Mouse (Mus musculus): ENCODE results near the gene A730071L15Rik.

A730071L15Rik gene

DNA sequence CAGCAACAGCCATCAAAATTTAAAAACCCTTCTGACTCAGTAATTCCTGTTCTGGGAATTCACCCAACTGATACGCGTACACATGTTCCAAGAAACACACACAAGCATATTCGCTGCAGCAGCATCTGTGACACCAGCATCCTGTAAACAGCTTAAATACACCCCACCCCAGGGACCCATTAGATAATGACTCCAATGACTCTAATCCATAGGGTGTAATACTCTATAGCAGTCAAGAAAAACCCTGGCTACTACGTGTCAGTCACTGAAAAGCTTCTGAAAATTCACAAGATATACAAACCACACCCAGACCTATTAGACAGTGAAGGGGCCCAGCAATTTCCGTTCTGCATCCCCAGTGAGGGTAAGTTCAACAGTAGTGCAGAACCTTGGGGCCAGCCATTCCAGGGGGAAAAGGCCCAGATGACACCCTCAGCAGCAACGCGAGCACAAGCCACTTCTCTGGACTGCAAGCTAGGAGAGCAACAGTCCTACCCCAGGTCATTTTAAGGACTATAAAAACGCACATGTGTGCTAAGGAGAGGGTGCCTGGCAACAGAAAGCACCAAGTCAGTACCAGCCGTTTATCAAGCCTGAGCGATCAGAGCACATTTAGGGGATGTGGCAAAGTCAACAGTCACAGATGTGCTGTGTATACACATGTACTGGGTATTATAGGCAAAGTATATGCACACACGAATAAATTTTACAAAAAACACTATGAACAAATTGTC is 15.5 kb upstream of the A730071L15Rik start:
- DNase-seq: no peak

DNA sequence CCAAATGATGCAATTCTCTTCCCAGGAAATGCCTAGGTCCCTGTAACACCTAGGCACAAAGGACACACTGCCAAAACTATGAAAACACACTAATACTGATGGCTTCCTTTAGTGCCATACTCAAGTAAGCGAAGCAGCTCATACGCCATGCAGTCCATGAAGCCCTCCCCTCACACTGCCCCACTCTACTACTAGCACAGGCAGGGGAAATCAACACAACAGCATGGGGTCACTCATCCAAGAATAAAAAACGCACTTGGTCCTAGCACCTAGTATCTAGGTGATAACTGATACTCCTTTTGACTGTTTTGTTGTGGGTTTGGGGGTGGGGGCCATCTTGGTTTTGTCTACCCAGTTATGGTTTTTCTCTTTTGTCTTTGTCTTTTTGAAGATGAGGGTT is 12.4 kb upstream of the A730071L15Rik start:
- DNase-seq: no peak

DNA sequence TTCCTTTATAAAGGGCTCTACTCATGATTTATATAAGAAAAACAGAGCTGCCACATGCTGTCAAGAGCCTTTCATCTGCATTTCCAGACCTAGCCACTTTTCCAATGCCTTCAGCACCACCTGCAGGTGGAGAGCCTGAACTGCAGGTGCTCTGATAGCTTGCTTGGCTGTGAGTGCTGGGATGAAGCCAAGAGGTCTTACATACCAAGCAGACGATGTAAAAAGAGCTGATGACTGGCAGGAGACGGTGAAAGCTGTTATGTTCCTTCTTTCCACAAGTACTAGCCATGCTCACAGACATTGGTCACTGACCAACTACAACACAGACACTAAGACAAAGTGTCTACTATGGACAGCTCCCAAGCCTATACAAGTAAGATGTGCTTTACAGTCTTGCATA is 12.0 kb upstream of the A730071L15Rik start:
- DNase-seq: peak; percentile 95

DNA sequence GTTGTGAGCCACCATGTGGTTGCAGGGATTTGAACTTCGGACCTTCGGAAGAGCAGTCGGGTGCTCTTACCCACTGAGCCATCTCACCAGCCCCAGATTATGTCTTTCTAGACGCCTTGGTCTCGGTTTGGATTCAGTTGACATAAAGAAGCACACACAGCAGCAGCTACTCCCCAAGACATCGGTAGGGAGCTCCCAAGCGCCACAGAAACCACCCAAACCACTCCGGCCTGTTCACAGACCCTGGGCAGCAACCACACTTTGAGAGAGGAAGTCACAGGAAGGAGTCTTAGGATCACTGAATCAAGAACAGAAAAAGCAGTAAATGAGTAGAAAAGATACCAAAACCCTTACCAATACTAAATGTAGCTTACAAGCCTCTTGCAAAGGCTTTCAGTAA is 3.0 kb upstream of the A730071L15Rik start:
- DNase-seq: no peak

DNA sequence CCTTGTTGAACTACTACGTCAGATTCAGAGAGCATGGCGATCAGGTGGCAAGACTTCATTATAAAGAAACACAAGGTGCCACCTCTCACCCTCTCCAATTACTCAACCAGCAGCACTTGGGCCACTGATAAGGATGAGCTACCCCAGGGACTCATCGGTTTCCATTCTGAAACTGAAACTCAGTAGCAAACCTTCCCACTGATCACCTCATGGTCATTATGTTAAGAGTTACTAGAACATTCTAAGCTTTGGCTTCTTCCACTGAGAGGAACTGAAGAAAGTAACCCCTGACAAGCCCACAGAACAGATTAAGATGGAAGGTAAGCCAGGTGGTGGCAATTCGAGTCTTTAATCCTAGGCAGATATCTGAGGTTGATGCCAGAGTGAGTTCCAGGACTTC is 1.4 kb upstream of the A730071L15Rik start:
- DNase-seq: no peak

DNA sequence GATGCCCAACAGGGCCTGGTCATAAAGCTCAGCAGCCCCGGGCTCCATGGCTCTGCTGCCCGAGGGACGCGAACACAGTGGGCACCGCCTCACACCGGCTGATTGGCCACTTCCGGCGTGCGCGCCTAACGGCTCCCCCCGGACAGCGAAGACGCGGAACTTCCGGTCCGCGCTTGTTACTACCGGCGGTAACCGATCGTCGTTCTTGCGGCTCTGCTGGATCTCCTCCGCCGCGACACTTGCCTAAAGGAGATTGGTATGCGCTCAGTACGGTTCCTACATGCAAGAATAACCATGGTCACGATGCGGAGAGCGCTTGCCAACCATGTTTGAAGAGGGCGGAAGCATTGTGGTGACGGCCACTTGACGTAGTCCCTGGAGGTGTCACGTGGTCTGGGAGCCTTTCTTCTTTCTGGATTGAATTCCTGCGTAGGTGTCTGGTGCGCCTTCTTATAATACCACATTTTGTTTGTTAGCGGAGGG is 299 bp downstream of the A730071L15Rik start, which contains the start of gene Nudcd3:
Nudcd3 (minus strand) TSS at position 329 of the 483 bp plus-strand sequence.
- peak; percentile 85 for DNase-seq

DNA sequence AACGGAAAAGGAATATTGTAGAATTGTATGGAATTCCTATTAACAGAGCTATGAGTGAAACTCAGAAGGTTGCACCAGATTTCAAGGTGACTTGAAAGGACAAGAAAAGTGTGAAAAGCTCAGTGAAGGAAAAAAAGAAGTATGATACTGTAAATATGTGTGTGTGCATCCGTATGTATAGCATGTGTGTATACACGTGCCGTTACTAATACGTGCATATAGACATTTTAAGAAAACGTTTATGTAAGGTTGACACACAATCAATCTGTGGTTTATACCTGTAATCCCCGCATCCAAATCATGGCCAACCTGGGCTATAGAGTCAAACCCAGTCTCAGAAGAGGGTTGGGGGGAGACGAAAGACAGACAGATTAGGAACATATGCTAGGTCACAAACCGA is 741 bp downstream of the A730071L15Rik start:
- no peak for DNase-seq

DNA sequence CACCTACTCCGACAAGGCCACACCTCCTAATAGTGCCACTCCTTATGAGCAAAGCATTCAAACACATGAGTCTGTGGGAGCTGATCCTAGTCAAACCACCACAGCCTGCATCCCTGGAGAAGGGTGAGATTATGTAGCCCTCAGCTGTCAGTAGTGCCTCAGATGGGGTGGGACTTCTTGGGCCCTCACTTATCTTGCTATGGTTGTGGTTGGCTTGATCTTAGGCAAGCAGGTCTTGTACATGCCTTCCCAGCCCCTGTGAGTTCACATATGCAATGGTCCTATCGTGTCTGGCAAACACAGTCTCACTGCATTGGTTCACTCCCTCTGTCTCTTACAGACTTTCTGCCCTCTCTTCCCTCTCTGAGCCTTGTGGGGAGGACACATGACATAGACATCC is 7.3 kb downstream of the A730071L15Rik start:
- DNase-seq: no peak

DNA sequence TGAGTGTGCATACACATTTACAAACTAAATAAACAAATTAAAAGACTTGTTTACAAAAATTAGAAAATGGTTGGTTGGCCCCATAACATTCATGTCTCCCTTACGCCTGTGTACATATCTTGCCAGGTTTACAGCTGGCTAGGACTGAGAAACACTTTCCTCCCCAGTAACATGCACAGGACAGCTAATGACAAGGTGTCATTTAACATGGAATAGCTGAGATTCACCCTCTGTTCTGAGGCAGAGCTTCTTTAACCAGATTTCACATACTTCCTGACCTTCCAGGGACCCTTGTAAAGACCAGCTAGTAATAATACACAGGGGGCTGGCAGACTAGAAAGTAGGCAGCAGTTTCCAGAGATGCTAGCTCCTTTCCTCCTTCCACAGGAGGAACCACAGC is 8.3 kb downstream of the A730071L15Rik start:
- DNase-seq: no peak

DNA sequence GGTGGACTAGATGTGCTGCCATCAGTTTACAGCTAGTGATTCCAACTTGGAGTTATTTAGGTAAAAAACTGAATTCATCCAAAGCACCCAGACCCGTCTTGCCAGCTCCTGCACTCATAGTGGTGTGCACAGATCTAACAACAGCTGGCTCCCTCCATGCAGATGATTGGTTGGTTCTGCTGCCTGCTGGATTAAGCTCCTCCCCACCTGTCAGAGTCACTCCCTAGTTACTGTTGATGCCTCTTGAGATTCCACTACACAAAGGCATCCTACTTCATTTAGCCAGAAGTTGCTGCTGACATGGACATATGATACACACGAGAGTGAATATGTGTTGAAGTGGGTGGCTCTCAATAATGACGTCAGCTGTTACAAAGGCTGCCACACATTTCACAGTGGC is 17.0 kb downstream of the A730071L15Rik start:
- DNase-seq: no peak

DNA sequence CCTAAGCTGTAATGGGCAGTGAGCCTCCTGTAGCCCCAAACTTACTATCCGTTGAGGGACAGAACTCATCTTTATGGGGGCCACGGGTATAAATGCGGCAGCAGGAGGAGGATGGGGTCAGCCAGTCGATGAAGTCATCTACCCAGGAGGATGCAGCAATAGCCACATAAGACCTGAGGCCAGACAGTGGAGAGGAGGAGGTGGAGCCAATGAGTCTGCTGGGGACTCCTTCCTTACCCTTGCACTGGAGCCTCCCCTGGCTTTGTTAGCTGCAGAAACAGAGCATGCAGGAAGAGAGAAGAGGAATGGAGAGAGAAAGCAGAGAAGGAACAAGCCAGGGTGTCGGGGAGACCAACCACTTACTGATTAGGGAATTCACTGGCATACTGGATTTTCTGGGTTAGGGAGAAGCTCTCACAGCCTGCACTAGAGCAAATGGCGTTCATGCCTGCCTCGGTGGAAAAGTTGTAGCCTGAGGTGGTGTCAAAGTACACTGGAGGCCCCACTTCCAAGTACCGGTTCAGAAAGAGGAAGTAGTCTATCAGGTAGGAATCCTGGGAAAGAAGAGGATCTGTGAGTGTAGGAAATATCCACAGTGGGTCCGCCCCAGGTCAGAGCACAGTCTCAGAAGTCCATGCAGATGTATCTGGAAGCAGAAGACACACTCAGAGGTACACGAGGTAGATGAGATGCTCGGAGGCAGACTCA is 18.5 kb downstream of the A730071L15Rik start:
- DNase-seq: no peak

DNA sequence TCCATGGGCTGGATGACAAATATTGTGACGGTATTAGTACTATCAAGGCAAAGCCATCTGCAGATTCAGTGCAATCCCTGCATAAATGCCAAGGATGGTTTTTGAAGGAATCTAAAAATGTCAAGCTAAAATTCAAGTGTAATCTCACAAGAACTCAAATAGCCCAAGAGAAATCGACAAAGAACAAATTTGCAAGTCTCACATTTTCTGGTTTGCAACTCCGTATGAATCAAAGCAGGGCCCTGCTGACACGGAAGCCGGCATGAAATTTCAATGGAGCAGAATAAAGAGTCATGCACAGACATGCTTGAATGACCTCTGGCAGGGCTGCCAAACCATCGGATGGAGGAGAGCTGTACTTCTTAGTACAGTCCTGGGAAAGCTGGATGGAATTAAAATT is 20.1 kb downstream of the A730071L15Rik start:
- DNase-seq: no peak

DNA sequence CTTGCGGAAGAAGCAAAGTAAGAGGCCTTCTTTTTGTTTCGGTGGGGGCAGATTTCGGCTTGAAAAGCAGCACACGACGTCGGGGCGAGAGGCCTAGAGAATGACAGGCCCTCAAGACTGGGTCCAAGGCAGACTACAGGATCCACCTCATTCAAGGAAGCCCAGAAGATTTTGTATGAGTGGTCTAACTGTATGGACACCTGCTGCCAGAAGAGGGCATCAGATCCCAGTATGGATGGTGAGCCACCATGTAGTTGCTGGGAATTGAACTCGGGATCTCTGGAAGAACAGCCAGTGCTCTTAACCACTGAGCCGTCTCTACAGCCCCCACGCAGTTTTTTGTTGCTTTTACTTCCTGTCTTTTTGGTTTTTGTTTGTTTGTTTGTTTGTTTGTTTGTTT is 22.4 kb downstream of the A730071L15Rik start:
- DNase-seq: no peak

DNA sequence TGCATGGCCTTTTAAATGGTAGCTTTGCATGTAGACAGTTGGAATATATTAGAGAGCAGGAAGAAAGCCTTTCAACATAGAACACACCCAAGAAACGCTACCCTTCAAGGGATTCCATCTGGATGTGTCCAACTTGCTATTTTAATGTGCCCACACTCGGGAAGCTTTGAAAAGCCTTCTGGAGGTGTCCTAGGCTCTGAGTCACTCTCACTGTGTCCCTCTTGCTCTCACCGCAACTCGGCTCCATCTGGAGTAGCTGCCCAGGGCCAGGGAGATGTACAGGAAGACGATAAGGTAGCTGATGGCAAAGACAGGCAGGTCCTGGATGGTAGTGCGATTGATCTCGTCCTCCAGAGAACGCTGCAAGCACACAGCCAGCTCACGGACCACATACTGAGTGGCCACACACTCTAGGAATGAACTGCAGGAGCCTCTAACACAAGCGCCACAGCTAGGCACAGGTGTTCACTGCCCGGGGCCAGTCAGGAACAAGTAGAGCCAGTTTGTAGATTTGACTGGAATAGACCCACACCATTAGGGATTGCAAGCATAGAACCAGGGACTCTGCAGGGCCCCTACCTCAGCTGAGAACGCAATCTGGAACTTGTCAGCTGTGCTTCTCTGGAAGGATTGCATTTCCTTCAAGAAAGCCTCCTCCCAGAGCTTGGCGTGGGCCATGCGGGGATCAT is 24.9 kb downstream of the A730071L15Rik start:
- no peak for DNase-seq

DNA sequence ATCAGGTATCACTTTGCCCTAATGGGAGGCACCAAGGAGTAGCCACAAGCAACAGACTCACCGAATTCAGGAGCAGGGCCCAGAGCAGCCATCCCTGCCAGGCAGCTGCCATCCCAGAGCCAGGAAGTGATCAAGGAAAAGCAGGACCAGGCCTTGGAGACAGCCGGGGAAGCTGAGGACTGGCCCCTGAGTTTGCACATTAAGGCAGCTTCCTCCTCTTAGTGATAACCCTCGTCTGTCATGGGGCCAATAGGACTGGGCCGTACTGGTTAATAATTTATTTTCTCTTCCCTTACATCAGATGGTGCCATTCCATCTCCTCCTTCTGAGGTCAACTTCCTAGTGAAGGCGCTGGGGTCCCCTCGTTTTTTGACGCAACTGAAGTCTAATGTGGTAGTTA is 30.2 kb downstream of the A730071L15Rik start, which contains the start of gene Npc1l1:
Npc1l1 (minus strand) TSS at position 132 of the 400 bp plus-strand sequence.
- no peak for DNase-seq

DNA sequence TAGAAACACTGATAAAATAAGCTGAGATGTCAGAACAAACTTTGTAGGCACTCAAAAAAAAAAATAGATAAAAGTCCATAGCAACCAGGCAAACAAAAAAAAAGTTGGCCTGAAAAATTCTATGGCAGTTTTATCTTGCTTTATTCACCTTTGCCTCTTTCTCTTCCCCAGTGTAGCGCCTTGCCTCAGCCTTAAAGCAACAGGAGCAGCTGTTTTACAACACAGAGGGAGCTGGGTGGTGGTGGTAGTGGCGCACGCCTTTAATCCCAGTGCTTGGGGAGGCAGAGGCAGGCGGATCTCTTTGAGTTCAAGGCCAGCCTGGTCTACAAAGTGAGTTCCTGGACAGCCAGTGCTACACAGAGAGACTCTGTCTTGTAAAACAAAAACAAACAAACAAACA is 33.2 kb downstream of the A730071L15Rik start:
- no peak for DNase-seq

DNA sequence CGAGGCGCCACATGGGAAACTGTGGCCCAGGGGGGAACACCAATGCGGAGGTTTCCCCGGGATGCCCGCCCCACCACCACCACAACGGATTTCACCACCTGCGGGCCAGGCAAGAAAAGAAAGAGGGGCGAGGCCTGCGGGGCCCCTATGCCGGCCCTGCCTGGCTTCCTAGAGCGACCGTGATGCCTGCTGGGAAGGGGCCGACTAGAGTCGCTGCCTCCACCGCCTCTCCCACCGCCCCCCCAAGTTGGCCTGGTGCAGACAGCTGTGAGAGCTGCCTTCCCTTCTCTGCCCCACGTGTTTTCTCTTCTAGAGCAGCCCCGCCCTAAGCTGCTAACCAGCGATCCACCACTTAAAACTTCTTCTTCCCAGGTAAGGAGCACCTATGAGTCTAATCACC is 44.9 kb downstream of the A730071L15Rik start:
- DNase-seq: no peak

Measured in cerebellum, adult 11 months (tissue).